8 mouse cellular contexts compared by ENCODE assay signal in genomic region chr16:32689501-32689900, GRCm38 (mm10). TPM values are rescaled to one million over a fixed set of nuclear protein-coding genes. Genes with fewer than 3 reads are reported as not detected.
A peak's percentile ranks its signal among the peaks of the same experiment; 100 is the strongest.
DNase-seq lines count a peak whose midpoint lies in the region; ATAC-seq and TF ChIP-seq lines count a peak whose summit lies in the region.

No protein-coding gene starts in this region.

- WGBS in stomach, embryonic 14.5 days: 5% methylated on average over 9 of the region's 9 CpGs

- H3K27ac ChIP-seq in layer of hippocampus, adult 2 months: peak overlapping the region; percentile 83
- H3K27ac ChIP-seq in stomach, embryonic 14.5 days (ENCODE audit: low read length): no peak overlapping the region

- DNase-seq in heart, adult 11 months: peak; percentile 91
- no peak for DNase-seq in heart, postnatal 25 days (ENCODE audit: low spot score)
- DNase-seq in MEL-GATA-1-ER (ENCODE audit: extremely low read depth, low read depth): peak; percentile 50
- peak; percentile 70 to 86 for DNase-seq in heart, postnatal 10 days
- peak; percentile 60 to 79 for DNase-seq in layer of hippocampus, adult 2 months (ENCODE audit: low spot score in 2 of 2)
- peak; percentile 82 for DNase-seq in lung, postnatal 10 days

- H3K4me1 ChIP-seq in stomach, embryonic 14.5 days (ENCODE audit: control insufficient read depth, insufficient read depth, low read length): no peaks in the 10 kb centered on the region

- H3K9me3 ChIP-seq in stomach, embryonic 14.5 days (ENCODE audit: control insufficient read depth, low read depth, low read length): no peaks in the 10 kb centered on the region

- H3K4me3 ChIP-seq in layer of hippocampus, adult 2 months: no peak overlapping the region
- H3K4me3 ChIP-seq in stomach, embryonic 14.5 days (ENCODE audit: low read depth, low read length): no peak overlapping the region

- peak; percentile 62; the same call in 1 of the 2 replicates for ATAC-seq in common myeloid progenitor, adult 5-6 weeks (replicated peaks; ENCODE audit: low read depth, poor library complexity, severe bottlenecking)
- peak; percentile 21; the same call in 1 of the 2 replicates for ATAC-seq in stomach, embryonic 14.5 days (ENCODE audit: insufficient number of reproducible peaks, insufficient read depth, low FRiP score, low read depth)

- no peak overlapping the region for H3K4me2 ChIP-seq in stomach, embryonic 14.5 days (replicated peaks; ENCODE audit: low read depth, low read length)

- intact Hi-C loops in heart, postnatal 25 days (cut with DNase I): loop anchor here (1.0 to 5.0 kb wide), 2 partner anchors 51 to 182 kb away; no protein-coding TSS in a partner anchor
- intact Hi-C loops in heart, postnatal 10 days (cut with DNase I): loop anchor here (1.0 kb wide), 1 partner anchor 51 kb away; no protein-coding TSS in a partner anchor

- H3K9ac ChIP-seq in stomach, embryonic 14.5 days (replicated peaks; ENCODE audit: low read depth, low read length): no peak overlapping the region

- TF ChIP-seq CTCF in layer of hippocampus, adult 2 months (conservative IDR thresholded peaks at IDR 0.05): peak; percentile 95

- H3K27me3 ChIP-seq in stomach, embryonic 14.5 days (ENCODE audit: control insufficient read depth, insufficient read depth, low read length): no peaks in the 10 kb centered on the region

- H3K36me3 ChIP-seq in stomach, embryonic 14.5 days (ENCODE audit: control insufficient read depth, insufficient read depth, low read length): no peaks in the 10 kb centered on the region

RNA-seq across cellular contexts. Expression of gene Tnk2, which starts 45.8 kb away (rescaled TPM):
- 10 to 100 TPM; 20.9 to 24.7 TPM for total RNA-seq in heart, postnatal 25 days (2021)
- total RNA-seq in common myeloid progenitor, adult 5-6 weeks (2017): 11.7 and 13.4 TPM in 2 replicates
- total RNA-seq in heart, postnatal 10 days (2021): 10 to 100 TPM; 39.0 to 41.3 TPM
- total RNA-seq in layer of hippocampus, adult 2 months (2021): 100 to 1,000 TPM; 210 to 212 TPM
- polyA plus RNA-seq in stomach, embryonic 14.5 days (2014; fragmentation: Nextera tagmentation; extraction: Ambion mirVana): 13.1 and 17.1 TPM in 2 replicates

RNA-seq across cellular contexts. Expression of gene Muc4, which starts 46.2 kb away (rescaled TPM):
- under 1 TPM; 0.08 to 0.10 TPM for total RNA-seq in heart, postnatal 25 days (2021)
- total RNA-seq in common myeloid progenitor, adult 5-6 weeks (2017): not detected in 2 replicates
- under 1 TPM; 0.10 to 0.17 TPM for total RNA-seq in heart, postnatal 10 days (2021)
- total RNA-seq in layer of hippocampus, adult 2 months (2021): not detected
- polyA plus RNA-seq in stomach, embryonic 14.5 days (2014; fragmentation: Nextera tagmentation; extraction: Ambion mirVana): 8.7 and 8.8 TPM in 2 replicates

Comparison
In these comparisons a context has a peak if more than half of its experiments do, and no peak if none do; other contexts are left out.
1. RNA of gene Tnk2, which starts 45.8 kb away (total RNA-seq): 210 to 212 TPM in layer of hippocampus, adult 2 months; 39.0 to 41.3 TPM in heart, postnatal 10 days, 20.9 to 24.7 TPM in heart, postnatal 25 days and 11.7 to 13.4 TPM in common myeloid progenitor, adult 5-6 weeks; every median in the first group is over 4 times any median in the second.